Mouse (Mus musculus) liver (tissue): ENCODE measurements around the gene Mgst3.

Source experiments
- DNase-seq: peaks from one replicate; pipeline ENCODE4 v3.0.0-alpha.2; 2020; ENCODE audit warnings: mixed read lengths

Mgst3 gene

DNA sequence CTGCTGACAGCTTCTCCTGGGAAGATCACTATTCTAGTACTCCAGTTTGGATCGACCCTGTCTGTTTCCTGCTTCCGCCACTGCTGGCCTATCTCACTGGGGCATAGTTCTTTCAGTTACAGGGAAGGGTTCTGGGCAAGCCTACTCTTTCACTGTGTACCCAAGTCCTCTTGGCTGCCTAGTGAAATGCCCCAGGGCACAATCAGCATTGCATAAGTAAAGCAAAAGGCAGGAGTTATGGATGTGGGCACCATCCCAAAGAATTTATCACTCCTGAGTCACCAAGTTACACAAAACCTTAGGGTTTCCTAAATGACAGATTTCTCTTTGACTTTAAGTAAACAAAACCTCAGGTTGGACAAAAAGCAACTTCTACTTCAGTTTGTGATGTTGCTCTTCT is 6.3 kb downstream of the Mgst3 start:
- no peak for DNase-seq

DNA sequence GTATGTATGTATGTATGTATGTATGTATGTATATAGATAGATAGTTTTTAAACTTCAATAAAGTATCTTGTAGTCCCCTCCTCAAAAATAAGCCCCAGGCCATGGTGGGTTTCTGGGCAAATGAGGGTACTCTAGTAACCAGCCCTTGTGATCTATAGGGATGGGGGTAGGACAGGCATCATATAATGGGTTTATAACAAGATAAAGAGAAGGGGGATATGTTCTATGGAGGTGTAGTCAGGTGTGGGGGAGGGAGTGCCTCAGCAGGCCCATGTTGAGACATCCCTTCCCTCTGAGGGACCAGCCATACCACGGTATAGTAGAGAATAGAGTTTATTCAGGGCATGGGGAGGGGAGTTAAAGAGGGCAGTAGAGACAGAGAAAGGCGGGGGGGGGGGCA is 7.2 kb downstream of the Mgst3 start:
- DNase-seq: no peak

DNA sequence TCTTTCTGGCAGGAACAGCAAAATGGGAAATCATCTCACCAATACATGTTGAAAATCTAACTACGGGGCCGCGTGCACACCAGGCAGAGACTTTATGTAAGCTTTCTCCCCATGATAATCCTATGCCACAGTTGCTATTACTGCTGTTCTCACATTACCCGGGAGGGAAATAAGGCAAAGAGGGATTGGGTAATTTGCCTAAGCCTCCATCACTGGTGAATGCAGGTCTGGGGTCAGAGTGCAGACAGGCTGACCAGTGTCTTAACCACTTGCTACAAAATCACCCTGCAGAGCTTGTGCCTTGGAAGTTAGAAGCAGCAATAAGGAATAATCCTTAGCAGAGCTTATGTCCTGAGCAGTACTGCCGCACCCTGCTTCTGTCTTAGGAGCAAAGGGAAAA is 8.0 kb downstream of the Mgst3 start:
- DNase-seq: peak; percentile 59

DNA sequence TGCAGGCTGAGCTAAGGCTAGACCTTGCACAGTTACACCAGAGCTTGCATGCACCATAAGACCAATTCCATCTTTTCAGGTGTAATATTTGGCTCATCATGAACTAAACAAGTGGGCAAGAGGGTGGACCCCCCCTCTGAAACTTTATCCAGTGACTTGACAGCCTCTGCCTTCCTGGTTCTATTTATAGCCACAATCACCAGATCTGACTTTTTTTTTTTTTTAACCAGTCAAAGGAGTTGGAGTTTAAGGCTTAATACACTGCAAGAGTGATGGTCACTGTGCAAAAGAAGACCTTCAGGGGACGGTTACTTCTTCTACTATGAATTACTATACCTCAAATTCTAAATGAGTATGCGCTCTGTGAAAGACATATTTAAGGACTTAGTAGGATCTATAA is 8.4 kb downstream of the Mgst3 start:
- DNase-seq: no peak

DNA sequence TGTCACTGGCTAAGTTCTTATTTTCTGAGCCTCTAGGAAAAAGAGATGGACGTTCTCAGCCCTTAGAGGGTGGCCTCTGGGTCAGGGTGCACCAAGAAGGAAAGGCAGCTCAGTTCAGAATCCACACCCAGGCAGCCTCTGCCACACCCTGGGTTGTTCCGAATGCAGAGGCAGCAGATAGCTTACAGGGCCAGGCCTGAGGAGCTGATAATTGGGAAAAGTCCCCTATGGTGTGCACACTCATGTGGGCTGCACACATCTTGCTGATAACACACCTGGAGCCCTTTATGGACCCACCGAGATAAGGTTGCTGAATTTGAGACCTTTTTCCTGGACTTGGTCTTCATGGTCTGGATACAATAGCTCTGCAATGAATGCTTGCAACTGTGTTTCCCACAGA is 9.5 kb downstream of the Mgst3 start:
- DNase-seq: peak; percentile 91

DNA sequence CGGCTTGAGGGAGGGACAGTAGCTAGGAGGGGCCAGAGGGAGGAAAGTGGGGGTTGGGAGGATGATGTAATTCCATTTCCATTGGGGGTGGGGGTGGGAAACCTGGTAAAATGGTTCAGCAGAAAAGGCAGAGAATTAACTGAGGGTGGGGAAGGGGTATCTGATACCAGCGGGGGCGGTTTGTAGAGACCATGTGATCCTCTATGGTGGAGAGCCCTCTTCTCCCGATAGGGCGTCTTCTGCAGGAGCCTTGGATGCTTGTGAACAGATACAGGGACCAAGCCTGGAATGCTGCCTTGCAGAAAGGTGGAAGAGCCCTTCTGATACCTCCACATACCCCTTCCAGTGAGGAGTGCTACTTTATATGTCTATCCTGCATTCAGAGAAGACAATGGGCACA is 10.5 kb downstream of the Mgst3 start:
- DNase-seq: no peak

DNA sequence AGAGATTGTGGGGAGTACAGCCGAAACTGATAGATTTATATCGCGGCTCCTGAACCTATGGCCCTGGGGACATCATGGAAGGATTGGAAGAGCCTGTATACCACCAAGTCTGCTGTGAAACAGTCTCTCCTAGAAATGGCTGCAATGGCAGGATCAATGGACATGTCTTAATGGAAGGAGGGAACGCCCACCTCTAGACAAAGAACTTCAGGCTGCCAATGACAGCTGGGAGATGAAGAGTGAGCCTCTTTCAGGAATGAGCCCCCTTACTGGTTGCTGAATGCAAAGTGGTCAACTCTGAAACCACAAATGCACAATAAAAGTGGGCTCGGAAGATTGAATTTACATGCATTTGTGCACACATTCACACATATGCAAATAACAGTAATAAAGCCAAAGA is 10.9 kb downstream of the Mgst3 start:
- DNase-seq: no peak

DNA sequence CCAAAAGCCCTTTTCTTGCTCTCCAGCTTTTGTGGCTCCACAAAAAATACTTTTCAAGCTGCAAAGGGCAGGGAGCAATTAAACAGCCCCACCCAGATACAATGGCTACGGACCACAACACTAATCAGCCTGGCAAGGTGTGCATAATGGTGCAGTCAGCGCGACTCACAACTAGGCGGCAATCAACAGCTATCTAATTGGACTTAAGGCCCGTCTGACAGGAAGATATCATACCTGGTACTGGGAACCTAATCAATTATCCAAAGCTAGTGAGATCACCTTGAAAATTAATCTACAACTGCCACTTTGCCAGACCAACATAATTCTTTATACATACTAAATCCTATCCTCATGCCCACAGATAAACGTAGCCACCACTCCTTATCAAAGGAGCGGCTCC is 11.3 kb downstream of the Mgst3 start:
- DNase-seq: peak; percentile 51

DNA sequence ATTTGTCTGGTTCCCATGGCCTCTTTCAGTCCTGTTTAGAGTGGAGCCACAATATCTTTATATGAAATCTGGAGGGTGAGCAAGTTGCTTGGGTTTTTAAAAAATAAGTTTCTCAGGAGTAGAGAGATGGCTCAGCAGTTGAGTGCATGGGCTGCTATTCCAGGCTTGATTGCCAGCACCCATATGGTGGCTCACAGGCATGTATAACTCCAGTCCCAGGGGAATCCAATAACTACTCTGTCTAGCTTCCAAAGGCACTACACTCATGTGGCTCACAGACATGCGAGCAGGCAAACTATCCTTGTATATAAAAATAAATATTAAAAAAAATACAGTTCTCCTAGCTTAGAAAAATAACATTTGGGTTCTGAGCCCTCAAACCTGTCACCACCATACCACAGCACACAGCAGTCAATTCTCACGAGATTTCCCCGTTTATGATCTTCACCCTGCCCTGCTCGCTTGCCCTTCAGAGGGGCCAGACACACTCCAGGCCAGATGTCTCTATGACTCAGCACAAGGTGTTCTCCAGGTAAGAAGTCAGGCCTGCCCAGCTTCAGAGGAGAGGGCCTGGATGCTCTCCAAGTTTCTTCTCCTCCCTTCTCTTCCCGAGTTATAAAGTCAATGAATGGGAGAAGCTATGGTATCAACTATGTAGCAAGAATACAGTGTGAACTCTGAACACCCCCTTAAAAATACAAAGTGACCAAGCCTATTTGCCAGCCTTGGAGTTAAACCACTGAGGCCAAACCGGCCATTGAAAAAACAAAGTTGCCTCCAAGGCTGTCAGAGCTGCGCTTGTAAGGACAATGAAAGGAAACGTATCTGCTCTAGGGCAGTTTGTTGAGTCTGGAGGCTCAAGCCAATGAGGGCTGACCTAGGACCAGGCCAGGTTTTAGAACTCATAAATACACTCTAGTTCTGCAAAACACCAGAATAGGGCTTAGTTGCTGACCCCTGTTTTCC is 12.3 kb downstream of the Mgst3 start:
- DNase-seq: no peak

DNA sequence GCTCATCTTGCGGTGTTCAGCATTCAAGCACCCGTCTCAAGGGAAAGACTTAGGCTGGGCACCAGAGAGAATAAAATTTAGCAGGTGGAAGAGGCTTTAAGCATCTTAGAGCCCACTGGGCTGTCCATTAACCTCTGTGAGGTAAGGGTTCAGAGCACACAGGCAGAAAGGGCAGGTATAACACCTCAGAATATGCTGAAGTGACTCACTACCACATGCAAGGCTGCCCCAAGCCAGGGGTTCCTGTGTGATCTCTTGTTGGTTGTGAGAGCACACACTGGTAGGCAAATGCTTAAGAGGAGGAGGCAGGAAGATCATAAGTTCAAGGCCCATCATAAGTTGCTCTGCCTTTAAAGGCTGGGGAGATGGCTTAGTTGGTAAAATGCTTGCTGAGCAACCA is 13.4 kb downstream of the Mgst3 start:
- no peak for DNase-seq

DNA sequence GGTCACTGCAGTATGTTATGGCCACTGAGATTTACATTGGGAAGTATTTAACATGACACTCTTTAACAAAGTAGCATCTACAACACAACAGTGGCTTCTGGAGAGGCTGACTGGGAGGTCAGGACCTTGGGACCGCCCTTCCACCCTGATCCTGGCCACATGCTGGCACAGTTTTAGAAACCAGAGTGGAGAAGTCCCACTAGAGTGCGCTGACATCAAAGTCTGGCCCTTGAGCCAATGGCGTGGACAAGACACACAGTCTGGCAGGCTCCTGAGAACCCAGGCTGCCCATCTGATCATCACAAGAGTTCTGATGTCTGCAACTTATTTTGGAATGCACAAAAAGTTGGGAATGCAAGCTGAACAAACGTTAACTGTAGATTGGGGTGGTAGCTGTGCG is 13.9 kb downstream of the Mgst3 start:
- no peak for DNase-seq

DNA sequence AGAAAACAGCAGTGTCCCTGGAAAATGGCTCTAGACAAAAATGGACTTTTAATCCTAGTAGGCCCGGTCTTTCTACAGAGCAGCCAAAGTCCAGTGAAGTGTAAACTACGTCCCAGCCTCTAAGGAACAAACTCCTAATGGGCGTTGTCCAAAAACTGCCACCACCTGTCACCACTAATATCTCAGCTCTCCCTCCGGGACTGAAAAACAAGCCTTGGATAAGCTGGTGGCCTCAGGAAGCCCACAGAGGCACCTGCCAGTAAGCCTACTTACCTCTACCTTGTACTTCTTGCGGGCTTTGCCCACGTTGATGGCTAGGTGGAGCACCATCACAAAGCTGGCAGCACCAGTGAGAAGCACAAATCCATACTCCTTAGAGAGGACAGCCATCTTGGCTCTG is 15.6 kb downstream of the Mgst3 start:
- DNase-seq: no peak

DNA sequence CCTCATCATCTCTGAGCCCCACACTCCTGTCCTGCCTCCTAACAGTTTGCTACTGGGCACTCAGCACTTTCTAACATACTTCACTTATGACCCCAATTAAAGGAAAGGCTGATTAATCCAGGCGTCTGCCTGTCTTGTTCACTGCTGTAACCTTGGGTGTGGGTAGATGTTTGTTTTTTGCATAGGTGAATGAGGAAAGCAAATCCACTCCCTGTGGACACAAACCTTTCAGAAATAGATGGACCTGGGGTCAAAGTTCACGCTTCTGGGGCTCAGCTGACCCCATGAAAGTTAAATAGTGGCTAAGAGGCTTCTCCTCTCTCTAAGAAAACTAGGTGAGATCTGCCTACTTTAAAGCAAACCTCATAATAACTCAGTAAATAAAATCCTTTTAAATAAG is 18.7 kb downstream of the Mgst3 start:
- no peak for DNase-seq

DNA sequence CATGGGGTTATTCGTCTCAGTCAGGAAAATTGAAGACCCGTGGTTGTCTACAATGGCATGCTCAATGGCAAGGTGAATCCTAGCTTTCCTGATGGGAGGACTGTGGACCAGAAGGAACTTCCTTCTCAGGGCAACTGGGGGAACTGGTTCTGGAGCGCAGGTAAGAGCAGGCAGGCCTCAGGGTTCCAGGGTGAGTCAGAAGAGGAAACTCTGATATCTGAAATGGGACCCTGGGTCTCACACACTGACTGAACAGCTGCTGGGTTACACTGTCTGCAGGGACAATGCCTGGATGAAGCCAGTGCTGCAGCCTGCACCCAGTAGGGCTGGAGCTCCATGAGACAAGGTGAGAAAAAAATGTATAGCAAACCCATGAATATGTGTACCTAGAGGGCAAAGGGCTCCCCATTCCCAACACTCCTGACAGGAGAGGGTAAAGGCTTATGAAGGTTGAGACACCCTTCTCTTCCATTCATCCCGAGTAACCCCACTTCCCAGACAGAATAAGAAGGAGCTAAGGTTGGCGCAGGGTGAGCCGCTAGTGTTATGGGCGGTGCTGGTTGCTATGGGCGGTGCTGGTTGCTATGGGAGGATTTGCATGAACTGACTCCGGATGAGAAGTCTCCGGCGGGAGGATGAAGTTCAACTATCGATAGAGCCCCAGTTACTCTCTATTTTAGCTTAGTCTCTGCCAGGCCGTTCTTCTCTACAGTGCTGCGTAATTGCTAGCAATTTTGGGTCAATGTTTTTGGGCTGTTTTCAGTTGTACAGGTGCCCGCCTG is 19.4 kb downstream of the Mgst3 start:
- DNase-seq: peak; percentile 91

DNA sequence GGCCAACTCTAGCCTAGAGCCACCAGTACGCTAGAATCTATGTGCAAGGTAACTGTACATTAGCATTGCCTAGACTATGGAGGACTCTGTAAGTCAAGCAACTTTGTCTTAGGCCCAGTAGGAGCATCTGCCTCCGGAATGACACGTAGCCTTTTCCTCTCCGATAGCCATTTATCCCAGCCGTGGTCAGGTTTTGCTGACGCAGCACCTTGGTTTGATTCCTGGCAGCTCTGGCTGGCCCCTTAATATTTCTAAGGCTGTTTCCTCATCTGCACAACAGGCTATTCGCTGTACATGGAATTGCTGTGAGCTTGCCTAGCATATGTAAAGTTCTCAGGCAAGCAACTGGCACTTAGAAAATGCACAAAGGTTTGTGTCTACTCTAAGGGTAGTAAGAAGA is 20.9 kb downstream of the Mgst3 start:
- DNase-seq: no peak

DNA sequence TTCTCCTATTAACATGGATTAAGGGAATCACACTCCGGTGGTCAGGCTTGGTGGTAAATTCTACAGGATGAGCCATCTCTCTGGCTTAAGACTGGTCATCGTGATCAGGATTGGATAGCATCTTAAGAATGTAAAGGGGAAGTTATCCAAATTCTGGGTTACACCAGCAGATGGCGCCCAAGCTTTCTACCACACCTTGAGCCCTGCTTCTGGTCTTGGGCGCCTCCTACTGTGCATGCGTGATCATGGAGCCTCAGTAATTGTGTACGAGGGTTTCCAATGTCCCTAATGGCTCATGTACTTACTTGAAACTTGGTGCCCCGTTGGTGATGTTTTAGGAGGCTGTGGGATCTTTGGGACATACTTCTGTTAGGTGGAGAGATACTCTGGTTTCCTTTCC is 23.7 kb downstream of the Mgst3 start:
- peak; percentile 94 for DNase-seq

DNA sequence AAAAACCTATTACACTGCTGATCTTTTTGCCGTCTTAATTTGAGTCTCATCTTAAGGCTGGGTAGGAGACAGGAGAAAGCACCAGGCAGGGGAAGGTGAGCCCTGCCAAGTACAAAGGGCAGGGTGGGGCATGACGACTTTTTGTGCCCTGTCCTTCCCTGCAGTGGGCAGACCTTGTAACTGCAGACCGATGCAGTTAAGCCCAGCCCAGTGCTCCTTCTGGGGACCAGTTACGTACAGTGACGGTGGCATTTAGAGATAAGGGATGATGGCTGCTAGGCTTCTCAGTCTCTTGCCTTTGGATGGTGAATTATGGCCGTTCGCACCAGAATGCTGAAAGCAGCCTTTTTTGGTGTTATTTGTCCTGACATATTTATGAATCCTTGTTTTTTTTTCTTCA is 25.1 kb downstream of the Mgst3 start:
- DNase-seq: peak; percentile 82

DNA sequence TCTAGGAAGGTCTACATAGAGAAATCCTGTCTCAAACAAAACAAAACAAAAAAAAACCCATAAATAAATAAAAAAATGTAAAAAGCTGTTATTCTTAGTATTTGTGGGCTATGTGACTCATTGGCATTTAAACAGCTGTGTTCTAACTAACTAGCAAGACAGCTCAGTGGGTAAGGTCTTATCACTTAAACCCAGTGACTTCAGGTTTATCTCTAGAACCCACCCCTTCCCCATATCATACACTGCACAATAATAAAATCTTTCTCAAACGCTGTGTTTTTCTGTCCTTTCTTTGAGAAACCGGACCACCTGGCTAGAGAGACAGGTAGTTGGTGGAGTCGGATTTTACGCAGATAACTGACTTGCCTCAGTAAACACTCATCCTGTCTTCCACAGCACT is 25.6 kb downstream of the Mgst3 start:
- DNase-seq: no peak

DNA sequence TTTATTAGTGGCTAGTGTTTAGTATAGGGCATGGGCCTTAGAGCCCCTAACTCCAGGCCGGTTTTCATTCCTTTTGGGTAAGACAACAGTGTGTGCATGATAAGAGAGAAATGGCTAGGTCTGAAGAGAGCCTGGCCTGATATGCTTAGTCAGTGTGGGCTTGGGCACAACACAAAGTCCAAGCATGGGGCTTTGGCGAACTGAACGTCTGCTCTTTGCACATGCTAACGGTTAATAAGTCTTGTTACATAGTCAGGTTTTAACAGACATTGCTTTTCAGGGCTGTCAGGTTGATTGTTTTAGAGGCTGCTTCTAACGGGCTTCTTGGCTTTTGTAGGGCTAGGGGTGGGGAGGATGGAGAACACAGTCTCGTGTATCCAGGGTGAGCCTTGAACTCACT is 27.0 kb downstream of the Mgst3 start:
- DNase-seq: no peak

DNA sequence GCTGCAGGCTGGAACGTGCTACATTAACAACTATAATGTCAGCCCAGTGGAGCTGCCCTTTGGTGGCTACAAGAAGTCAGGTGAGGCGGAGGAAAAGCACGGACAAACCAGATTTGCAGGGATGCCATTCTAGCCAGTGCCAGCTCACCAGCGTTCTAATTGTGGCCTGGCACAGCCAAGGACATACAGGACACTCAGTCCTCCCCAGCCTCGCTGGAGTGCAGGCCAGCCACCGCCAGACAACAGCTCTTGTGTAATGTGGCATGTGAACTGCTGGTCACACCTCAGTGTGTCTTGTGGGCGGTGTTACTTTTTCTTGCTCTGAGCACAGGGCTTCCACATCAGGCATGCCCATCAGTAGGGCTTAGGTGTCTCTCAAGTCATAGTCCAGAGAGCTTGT is 27.8 kb downstream of the Mgst3 start:
- no peak for DNase-seq

DNA sequence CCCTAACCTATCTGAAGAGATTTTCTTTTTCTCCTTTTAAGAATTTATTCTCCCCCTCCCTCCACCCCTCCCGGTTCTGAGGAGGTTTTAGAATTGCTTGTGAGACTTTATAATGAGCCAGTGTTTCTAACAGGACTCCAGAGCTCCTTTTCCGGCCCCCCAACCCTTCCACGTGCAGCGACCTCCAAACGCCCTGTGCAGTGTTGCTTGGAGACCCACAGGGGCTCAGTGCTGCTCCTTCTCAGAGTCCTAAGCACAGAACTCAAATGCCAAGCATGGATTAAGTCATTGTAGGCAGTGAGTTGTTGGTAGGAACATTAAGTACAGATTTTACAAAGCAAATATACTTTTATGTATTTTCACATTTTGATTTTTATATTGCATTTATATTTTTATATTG is 30.3 kb downstream of the Mgst3 start:
- no peak for DNase-seq

DNA sequence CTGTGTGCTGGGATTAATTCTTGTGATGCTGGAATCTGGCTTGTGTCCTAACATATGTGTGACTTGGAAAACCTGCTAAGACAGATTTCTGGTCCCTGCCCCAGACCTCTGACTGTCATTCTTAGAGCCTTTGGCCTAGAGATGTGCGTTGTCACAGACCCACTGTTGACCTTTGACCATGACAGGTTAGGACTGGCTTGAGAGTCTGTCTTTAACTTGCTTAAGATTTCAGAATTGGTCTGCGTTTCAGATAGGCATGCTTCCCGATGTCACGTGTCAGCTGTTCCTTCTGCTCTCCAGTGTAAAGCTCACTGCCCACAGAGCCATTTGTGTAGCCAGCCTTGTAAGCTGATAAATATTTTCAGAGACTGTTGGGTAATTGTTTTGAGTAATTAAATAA is 30.8 kb downstream of the Mgst3 start:
- no peak for DNase-seq

DNA sequence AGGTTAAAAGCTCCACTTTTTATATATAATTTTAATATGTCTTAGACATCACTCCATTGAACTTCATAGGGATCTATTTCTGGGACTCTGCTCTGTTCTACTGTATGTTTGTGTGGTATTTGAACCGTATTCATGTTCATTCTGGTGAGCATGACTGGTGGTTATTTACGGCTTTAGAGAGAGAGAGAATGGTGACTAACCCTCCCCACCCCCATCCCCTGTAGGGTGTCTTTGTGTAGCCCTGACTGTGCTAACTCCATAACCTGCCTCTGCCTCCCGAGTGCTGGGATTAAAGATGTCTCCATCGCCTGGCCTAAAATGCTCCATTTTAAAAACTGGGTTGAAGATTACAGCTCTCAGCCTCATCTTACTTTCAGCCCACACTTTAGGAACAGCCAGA is 33.4 kb downstream of the Mgst3 start:
- no peak for DNase-seq

DNA sequence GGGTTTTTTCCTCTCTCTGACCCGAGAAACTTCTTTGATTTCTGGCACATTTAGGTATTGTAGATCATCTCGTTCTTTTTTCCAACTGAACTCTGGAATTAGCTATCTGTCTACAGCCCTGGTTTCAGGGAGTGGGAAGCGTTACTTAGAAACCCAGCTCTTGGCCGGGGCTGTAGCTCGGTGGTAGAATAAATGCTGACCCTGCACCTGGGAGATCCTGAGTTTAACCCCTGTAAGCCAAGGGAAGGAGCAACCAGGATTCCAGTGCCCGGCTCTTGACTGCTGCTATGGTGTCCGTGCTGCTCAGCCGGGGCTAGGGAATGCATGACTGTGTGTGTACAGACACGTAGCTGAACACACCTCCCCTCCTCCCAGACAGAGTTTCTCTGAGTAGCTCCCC is 34.9 kb downstream of the Mgst3 start:
- DNase-seq: no peak
